Mouse (Mus musculus) spleen, adult 2 months (tissue): ENCODE measurements at regions not wholly inside any gene's neighbourhood (a gene's known extent, or its start where the extent isn't known, plus 50 kb on each side); places are given as distances from the start of the nearest gene placed in this dataset.

Experiments used
- CTCF ChIP-seq: fragments of 200-500 bp; IDR thresholded peaks from 2 replicates; pipeline ENCODE4 v1.5.1; 2011; ENCODE audit warnings: mild to moderate bottlenecking, inconsistent platforms; ENCODE audit not compliant: insufficient read depth, insufficient read length, insufficient replicate concordance; ENCODE audit errors: extremely low read depth
- POLR2A ChIP-seq: fragments of 200-500 bp; IDR thresholded peaks from 2 replicates; pipeline ENCODE4 v1.6.1; 2011; ENCODE audit warnings: low read depth, low read length, inconsistent platforms

GRCm38 (mm10) chr8:79545866-79546373, 93.5 kb upstream of the Otud4 start:
- TF ChIP-seq CTCF (no peak), POLR2A (no peak)
